Mouse (Mus musculus): ENCODE measurements around the gene Pom121l2. TPM values are rescaled to one million over a fixed set of nuclear protein-coding genes. Genes with fewer than 3 reads are reported as not detected.

Gene Pom121l2
- polyA plus RNA-seq, 1 experiment, result 0.11 TPM

Other genes with a start within 250 kb of the Pom121l2 start
- gene Hist1h4j, start 246.1 kb upstream of the Pom121l2 start, polyA plus RNA-seq (2012; rRNA removed), result 0.97 and 1.7 TPM in 2 replicates
- gene Hist1h4k, start 230.7 kb upstream of the Pom121l2 start, polyA plus RNA-seq (2012; rRNA removed), result 3.7 and 10.4 TPM in 2 replicates
- 1.1 and 1.3 TPM in 2 replicates for gene Hist1h2ak, start 227.4 kb upstream of the Pom121l2 start, polyA plus RNA-seq (2012; rRNA removed)
- gene Hist1h2bn, start 227.1 kb upstream of the Pom121l2 start, polyA plus RNA-seq (2012; rRNA removed), result 0.98 and 1.1 TPM in 2 replicates
- gene Hist1h1b, start 200.6 kb upstream of the Pom121l2 start, polyA plus RNA-seq (2012; rRNA removed), result 0.43 TPM in 2 replicates
- gene Hist1h3i, start 197.8 kb upstream of the Pom121l2 start, polyA plus RNA-seq (2012; rRNA removed), result 5.2 and 5.7 TPM in 2 replicates
- gene Hist1h2an, start 194.0 kb upstream of the Pom121l2 start, polyA plus RNA-seq (2012; rRNA removed), result 1.4 and 2.6 TPM in 2 replicates
- gene Hist1h2bp, start 193.7 kb upstream of the Pom121l2 start, polyA plus RNA-seq (2012; rRNA removed), result 1.3 and 4.4 TPM in 2 replicates
- 6.5 and 38.5 TPM in 2 replicates for gene Hist1h2bq, start 171.0 kb upstream of the Pom121l2 start, polyA plus RNA-seq (2012; rRNA removed)
- not detected in 2 replicates for gene Hist1h2ao, start 170.7 kb upstream of the Pom121l2 start, polyA plus RNA-seq (2012; rRNA removed)
- not detected in 2 replicates for gene Hist1h4m, start 169.4 kb upstream of the Pom121l2 start, polyA plus RNA-seq (2012; rRNA removed)
- 14.4 and 25.0 TPM in 2 replicates for gene Hist1h4n, start 149.0 kb upstream of the Pom121l2 start, polyA plus RNA-seq (2012; rRNA removed)
- 16.8 and 17.6 TPM in 2 replicates for gene Hist1h2ap, start 147.7 kb upstream of the Pom121l2 start, polyA plus RNA-seq (2012; rRNA removed)
- gene Hist1h2br, start 147.5 kb upstream of the Pom121l2 start, polyA plus RNA-seq (2012; rRNA removed), result 4.6 and 35.6 TPM in 2 replicates
- 0.81 and 1.4 TPM in 2 replicates for gene Zfp184, start 36.1 kb upstream of the Pom121l2 start, polyA plus RNA-seq (2012; rRNA removed)
- 0.15 TPM in 1 of 2 replicates, not detected in the other for gene Prss16, start 28.5 kb downstream of the Pom121l2 start, polyA plus RNA-seq (2012; rRNA removed)
- 4.9 TPM in 1 of 2 replicates, not detected in the other for gene Hist1h2ah, start 54.4 kb downstream of the Pom121l2 start, polyA plus RNA-seq (2012; rRNA removed)
- gene Hist1h2bk, start 54.7 kb downstream of the Pom121l2 start, polyA plus RNA-seq (2012; rRNA removed), result 0.51 and 3.1 TPM in 2 replicates
- gene Hist1h4i, start 60.2 kb downstream of the Pom121l2 start, polyA plus RNA-seq (2012; rRNA removed), result 7.5 and 10.7 TPM in 2 replicates
- 0.99 TPM in 1 of 2 replicates, not detected in the other for gene Hist1h2ag, start 61.8 kb downstream of the Pom121l2 start, polyA plus RNA-seq (2012; rRNA removed)
- gene Hist1h2bj, start 62.0 kb downstream of the Pom121l2 start, polyA plus RNA-seq (2012; rRNA removed), result 1.2 and 3.0 TPM in 2 replicates
- gene Vmn1r188, start 103.2 kb downstream of the Pom121l2 start, polyA plus RNA-seq (2012; rRNA removed), result not detected in 2 replicates
- gene Vmn1r189, start 124.6 kb downstream of the Pom121l2 start, polyA plus RNA-seq (2012; rRNA removed), result not detected in 2 replicates
- not detected in 2 replicates for gene Vmn1r191, start 202.8 kb downstream of the Pom121l2 start, polyA plus RNA-seq (2012; rRNA removed)
- gene Vmn1r192, start 209.9 kb downstream of the Pom121l2 start, polyA plus RNA-seq (2012; rRNA removed), result not detected in 2 replicates
- not detected in 2 replicates for gene Vmn1r193, start 242.0 kb downstream of the Pom121l2 start, polyA plus RNA-seq (2012; rRNA removed)